Mouse (Mus musculus) lung, postnatal 0 days (tissue): ENCODE measurements at regions not wholly inside any gene's neighbourhood (a gene's known extent, or its start where the extent isn't known, plus 50 kb on each side); places are given as distances from the start of the nearest gene placed in this dataset.

Experiments used
- ATAC-seq: fragments of 200-750 bp; cut with Nextera tagmentation; 2 replicates; pipeline ENCODE4 v1.8.0; 2017; ENCODE audit warnings: moderate library complexity
- DNase-seq: peaks from one replicate; pipeline ENCODE4 v3.0.0-alpha.2; 2016; ENCODE audit warnings: low spot score
- H3K27ac ChIP-seq: fragments of 300-500 bp; sonication (generic); 2 replicates; pipeline ENCODE4 v1.5.1; 2014; ENCODE audit warnings: antibody characterized with exemption, mild to moderate bottlenecking, low read length, mixed read lengths
- H3K27me3 ChIP-seq: fragments of 300-500 bp; sonication (generic); replicated peaks from 2 replicates; pipeline ENCODE4 v1.6.1; 2014; ENCODE audit warnings: low read length, mixed read lengths; ENCODE audit not compliant: insufficient read depth
- H3K36me3 ChIP-seq: fragments of 300-500 bp; sonication (generic); 2 replicates; pipeline ENCODE4 v1.6.1; 2014; ENCODE audit warnings: low read length, mixed read lengths; ENCODE audit not compliant: insufficient read depth
- H3K4me1 ChIP-seq: fragments of 300-500 bp; sonication (generic); 2 replicates; pipeline ENCODE4 v1.6.1; 2014; ENCODE audit warnings: antibody characterized with exemption, low read depth, low read length, mixed read lengths; ENCODE audit not compliant: insufficient read depth
- H3K4me2 ChIP-seq: fragments of 300-500 bp; sonication (generic); replicated peaks from 2 replicates; pipeline ENCODE4 v1.6.1; 2014; ENCODE audit warnings: low read depth, mild to moderate bottlenecking, low read length, moderate library complexity, mixed read lengths
- H3K4me3 ChIP-seq: fragments of 300-500 bp; sonication (generic); 2 replicates; pipeline ENCODE4 v1.5.1; 2014; ENCODE audit warnings: low read depth, low read length
- H3K9ac ChIP-seq: fragments of 300-500 bp; sonication (generic); replicated peaks from 2 replicates; pipeline ENCODE4 v1.6.1; 2014; ENCODE audit warnings: low read depth, mild to moderate bottlenecking
- H3K9me3 ChIP-seq: fragments of 300-500 bp; sonication (generic); 2 replicates; pipeline ENCODE4 v1.6.1; 2016; ENCODE audit warnings: low read length, mixed read lengths
- CTCF ChIP-seq: IDR thresholded peaks from 2 replicates; pipeline ENCODE4 v1.5.1; 2016; ENCODE audit warnings: antibody characterized with exemption, mild to moderate bottlenecking
- EP300 ChIP-seq: IDR thresholded peaks from 2 replicates; pipeline ENCODE4 v1.6.1; 2016; ENCODE audit warnings: antibody characterized with exemption, mild to moderate bottlenecking, control low read depth
- WGBS: fragments of 180-500 bp; shearing (Covaris S2); extraction: QIAGEN DNeasy Blood & Tissue Kit; methylation state at CpG from one replicate; pipeline ENCODE4 v1.1.7; 2014; 5-methylcytosine and 5-hydroxymethylcytosine counted together

DNA sequence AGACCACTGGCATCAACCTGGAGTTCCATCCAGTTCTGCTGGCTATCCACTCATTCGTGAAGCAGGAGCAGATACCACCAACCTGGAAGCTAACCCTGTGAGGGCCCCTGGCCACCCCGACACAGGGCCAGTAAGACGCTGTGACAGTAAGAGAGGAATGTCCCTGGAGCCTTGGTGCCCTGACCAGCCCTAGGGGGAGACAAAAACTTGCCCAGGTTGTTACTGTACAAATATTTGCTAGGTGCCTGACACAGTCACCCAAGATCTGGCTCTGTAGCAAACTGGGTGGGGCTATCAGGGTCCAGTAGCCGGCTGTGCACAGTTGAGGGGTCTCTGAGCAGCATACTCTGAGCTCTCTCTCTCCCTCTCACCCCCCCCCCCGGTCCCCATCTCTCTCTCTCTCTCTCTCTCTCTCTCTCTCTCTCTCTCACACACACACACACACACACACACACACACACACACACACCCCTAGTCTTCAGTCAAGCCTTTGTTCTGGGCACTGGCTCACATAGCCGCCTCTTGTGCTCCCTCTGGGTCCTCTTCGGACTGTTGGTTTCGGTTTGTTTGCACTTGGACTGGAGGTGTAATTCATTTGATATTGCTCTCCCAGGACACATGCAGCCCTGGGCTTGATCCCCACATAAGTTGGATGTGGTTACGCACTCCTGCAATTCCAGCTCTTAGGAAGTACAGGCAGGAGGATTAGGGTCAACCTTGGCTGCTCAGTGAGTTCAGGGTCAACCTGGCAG lies 131.7 kb downstream of the Inhbb start:
- peak; percentile 54 for ATAC-seq
- WGBS, result 60% methylated on average over 8 of the region's 9 CpGs

GRCm38 (mm10) chr1:119289516-119290164 lies 132.4 kb downstream of the Inhbb start:
- 54% methylated on average over 11 of the region's 11 CpGs for WGBS
- ATAC-seq (peak; percentile 34), DNase-seq (peak; percentile 54)
- Histone ChIP-seq H3K36me3 (no peaks in the 10 kb centered on the region), H3K4me1 (no peaks in the 10 kb centered on the region), H3K4me3 (no peak overlapping the region), H3K27ac (peak overlapping the region; percentile 44; the same call in 1 of the 2 replicates), H3K4me2 (peak overlapping the region; percentile 4; the same call in 1 of the 2 replicates), H3K9ac (no peak overlapping the region), H3K27me3 (no peaks in the 10 kb centered on the region), H3K9me3 (no peaks in the 10 kb centered on the region)
- TF ChIP-seq EP300, result no peak
- no peak for TF ChIP-seq CTCF

More for the DNA sequence above, 131.7 kb downstream of the Inhbb start:
- TF ChIP-seq EP300 (no peak), CTCF (peak; percentile 32)
- no peak overlapping the region; the same call in 1 of the 2 replicates for H3K4me3 ChIP-seq
- H3K9ac ChIP-seq, result no peak overlapping the region
- H3K27ac ChIP-seq, result peak overlapping the region; percentile 44; the same call in 1 of the 2 replicates
- H3K27me3 ChIP-seq, result no peaks in the 10 kb centered on the region
- H3K4me1 ChIP-seq, result no peaks in the 10 kb centered on the region
- no peaks in the 10 kb centered on the region for H3K9me3 ChIP-seq
- H3K4me2 ChIP-seq, result peak overlapping the region; percentile 4; the same call in 1 of the 2 replicates
- H3K36me3 ChIP-seq, result no peaks in the 10 kb centered on the region
- DNase-seq, result peak; percentile 65

- H3K4me1 ChIP-seq, result no peaks in the 10 kb centered on the region
- no peak overlapping the region for H3K4me2 ChIP-seq
- H3K36me3 ChIP-seq, result no peaks in the 10 kb centered on the region
- no peaks in the 10 kb centered on the region for H3K27me3 ChIP-seq
- no peak overlapping the region for H3K27ac ChIP-seq
- H3K9me3 ChIP-seq, result no peaks in the 10 kb centered on the region
- 92% methylated on average over 1 of the region's 1 CpGs for WGBS
- no peak overlapping the region for H3K4me3 ChIP-seq
- DNase-seq (no peak), ATAC-seq (no peak)
- TF ChIP-seq EP300 (no peak), CTCF (no peak)
- H3K9ac ChIP-seq, result no peak overlapping the region
These were observed 139.6 kb downstream of the Inhbb start for GRCm38 (mm10) chr1:119282416-119282815.

GRCm38 (mm10) chr1:119279261-119279660 lies 142.8 kb downstream of the Inhbb start:
- 67% methylated on average over 3 of the region's 3 CpGs for WGBS
- H3K36me3 ChIP-seq, result no peaks in the 10 kb centered on the region
- H3K27me3 ChIP-seq, result no peaks in the 10 kb centered on the region
- no peak overlapping the region for H3K4me2 ChIP-seq
- H3K27ac ChIP-seq, result no peak overlapping the region
- peak; percentile 53 for ATAC-seq
- H3K9me3 ChIP-seq, result no peaks in the 10 kb centered on the region
- no peaks in the 10 kb centered on the region for H3K4me1 ChIP-seq
- DNase-seq, result no peak
- H3K9ac ChIP-seq, result no peak overlapping the region
- TF ChIP-seq EP300 (no peak), CTCF (no peak)
- H3K4me3 ChIP-seq, result no peak overlapping the region

GRCm38 (mm10) chr1:119278528-119279201 lies 143.4 kb downstream of the Inhbb start:
- no peak overlapping the region for H3K27ac ChIP-seq
- TF ChIP-seq EP300, result no peak
- ATAC-seq (peak; percentile 66), DNase-seq (peak; percentile 51)
- no peak overlapping the region for H3K4me2 ChIP-seq
- 58% methylated on average over 8 of the region's 8 CpGs for WGBS
- no peaks in the 10 kb centered on the region for H3K36me3 ChIP-seq
- H3K9ac ChIP-seq, result no peak overlapping the region
- no peak overlapping the region for H3K4me3 ChIP-seq
- no peaks in the 10 kb centered on the region for H3K4me1 ChIP-seq
- H3K27me3 ChIP-seq, result no peaks in the 10 kb centered on the region
- no peaks in the 10 kb centered on the region for H3K9me3 ChIP-seq

DNA sequence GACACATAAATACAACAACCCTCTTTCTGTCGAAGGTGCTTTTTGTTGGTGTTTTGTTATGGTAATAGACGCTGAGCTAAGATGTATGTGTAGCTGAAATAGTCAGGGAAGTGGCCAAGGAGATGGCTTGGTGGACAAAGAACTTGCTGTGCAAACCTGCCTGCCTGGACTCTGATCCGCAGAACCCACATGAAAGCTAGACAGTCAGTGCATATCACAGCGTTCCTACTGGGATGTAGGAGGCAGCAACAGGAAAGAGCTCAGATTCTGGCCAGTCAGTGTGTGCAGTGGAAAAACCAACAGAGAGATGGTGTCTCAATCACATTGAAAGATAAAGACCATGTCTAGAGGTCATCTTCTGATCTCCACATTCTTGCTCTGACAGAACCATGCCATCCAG lies 144.1 kb downstream of the Inhbb start:
- H3K27ac ChIP-seq, result no peak overlapping the region
- ATAC-seq (no peak), DNase-seq (no peak)
- H3K4me1 ChIP-seq, result no peaks in the 10 kb centered on the region
- no peak overlapping the region for H3K9ac ChIP-seq
- H3K27me3 ChIP-seq, result no peaks in the 10 kb centered on the region
- no peaks in the 10 kb centered on the region for H3K9me3 ChIP-seq
- TF ChIP-seq EP300 (no peak), CTCF (no peak)
- no peaks in the 10 kb centered on the region for H3K36me3 ChIP-seq
- H3K4me2 ChIP-seq, result no peak overlapping the region
- WGBS, result 83% methylated on average over 4 of the region's 4 CpGs
- H3K4me3 ChIP-seq, result no peak overlapping the region
